Mouse (Mus musculus) brain, embryonic 14.5 days (tissue): ENCODE measurements at regions not wholly inside any gene's neighbourhood (a gene's known extent, or its start where the extent isn't known, plus 50 kb on each side); places are given as distances from the start of the nearest gene placed in this dataset.

ENCODE experiments used
- CTCF ChIP-seq: fragments of 200-500 bp; IDR thresholded peaks from 2 replicates; pipeline ENCODE4 v1.5.1; 2012; ENCODE audit warnings: inconsistent platforms, mild to moderate bottlenecking, moderate library complexity, borderline replicate concordance; ENCODE audit not compliant: insufficient read depth, insufficient read length; ENCODE audit errors: extremely low read depth
- POLR2A ChIP-seq: fragments of 200-500 bp; IDR thresholded peaks from 2 replicates; pipeline ENCODE4 v1.6.1; 2012; ENCODE audit warnings: mild to moderate bottlenecking, inconsistent platforms, borderline replicate concordance; ENCODE audit not compliant: poor library complexity, insufficient read depth, insufficient read length, severe bottlenecking; ENCODE audit errors: extremely low read depth

DNA sequence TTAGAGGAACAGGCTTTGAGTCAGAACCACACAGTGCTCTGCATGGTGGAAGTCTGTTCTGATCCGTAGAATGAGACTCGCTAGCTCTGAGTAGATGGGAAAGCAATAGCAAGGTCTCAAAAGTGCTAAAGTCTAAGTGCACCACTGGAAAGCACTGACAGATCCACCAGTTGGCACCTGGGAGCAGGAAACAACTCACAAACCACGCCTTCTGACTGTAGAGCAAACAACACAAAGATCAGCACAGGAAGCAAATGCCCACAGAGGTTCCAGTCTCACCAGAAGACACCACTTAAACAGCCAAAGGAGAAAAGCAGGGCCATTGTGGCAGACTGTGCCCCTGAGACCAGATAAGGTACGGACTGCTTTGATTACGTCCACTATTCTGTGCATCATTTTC, 121.1 kb upstream of the 2610301B20Rik start:
- TF ChIP-seq CTCF = no peak
- TF ChIP-seq POLR2A = no peak
